20 mouse cellular contexts compared by ENCODE assay signal in genomic region chr5:123890987-123891386, GRCm38 (mm10). TPM values are rescaled to one million over a fixed set of nuclear protein-coding genes. Genes with fewer than 3 reads are reported as not detected.
DNase-seq lines count a peak whose midpoint lies in the region; ATAC-seq lines count a peak whose summit lies in the region.
"Had no signal": no experiment of that assay in that cellular context is flagged by ENCODE, and none has a peak within 500 bp of the region (broad histone marks: within the 10 kb centered on the region; RNA-seq: fewer than 3 reads in every experiment).

No protein-coding gene starts in this region.

- peak; percentile 15 for DNase-seq in lung, postnatal 36 days
- DNase-seq in lung, postnatal 4 days, result no peak
- no peak for DNase-seq in kidney, postnatal 4 days
- no peak for DNase-seq in embryo, embryonic 10.5 days (ENCODE audit: low spot score)
- DNase-seq: adrenal gland, adult 8-10 months; adrenal gland, postnatal 25 days; cerebellum, adult 18-20 months; cerebellum, adult 9-10 months; gastrocnemius, adult 2 months; gastrocnemius, postnatal 14 days; heart, adult 18-20 months had no signal

- peak; percentile 10; the same call in 1 of the 2 replicates for ATAC-seq in granulocyte monocyte progenitor cell, adult 5-6 weeks (replicated peaks; ENCODE audit: poor library complexity, severe bottlenecking)
- peak; percentile 72 for ATAC-seq in monocyte, adult 5-6 weeks (replicated peaks; ENCODE audit: insufficient number of reproducible peaks, low FRiP score, low TSS enrichment, poor library complexity, severe bottlenecking)
- ATAC-seq: activated CD4-positive, CD25-positive, alpha-beta regulatory T cell, adult 4 months; CD4-positive, CD25-positive, alpha-beta regulatory T cell, adult 4 months; forebrain, embryonic 14.5 days; forebrain, postnatal 0 days; hindbrain, postnatal 0 days had no signal

RNA-seq across cellular contexts. Expression of gene Hcar1, which starts 11.2 kb away (rescaled TPM):
- not detected in 2 replicates for total RNA-seq in granulocyte monocyte progenitor cell, adult 5-6 weeks (2014; fragmentation: Nextera tagmentation)
- not detected in 2 replicates for total RNA-seq in granulocyte monocyte progenitor cell, adult 5-6 weeks (2017)
- total RNA-seq in monocyte, adult 5-6 weeks (2017), result not detected in 3 replicates
- total RNA-seq: ES-E14 had no signal

RNA-seq across cellular contexts. Expression of gene Denr, which starts 16.0 kb away (rescaled TPM):
- total RNA-seq in granulocyte monocyte progenitor cell, adult 5-6 weeks (2014; fragmentation: Nextera tagmentation), result 67.5 and 72.9 TPM in 2 replicates
- total RNA-seq in granulocyte monocyte progenitor cell, adult 5-6 weeks (2017), result 76.4 and 100.0 TPM in 2 replicates
- total RNA-seq in monocyte, adult 5-6 weeks (2017), result 29.5 to 40.2 TPM (median 34.4 TPM) in 3 replicates

RNA-seq across cellular contexts. Expression of gene Hcar2, which starts 25.7 kb away (rescaled TPM):
- total RNA-seq in granulocyte monocyte progenitor cell, adult 5-6 weeks (2014; fragmentation: Nextera tagmentation), result not detected in 2 replicates
- 2.7 and 5.4 TPM in 2 replicates for total RNA-seq in granulocyte monocyte progenitor cell, adult 5-6 weeks (2017)
- total RNA-seq in monocyte, adult 5-6 weeks (2017), result 9.9 to 15.4 TPM (median 9.9 TPM) in 3 replicates
- total RNA-seq: ES-E14; forebrain, postnatal 0 days; gastrocnemius, adult 2 months; gastrocnemius, postnatal 14 days; heart, postnatal 4 days; hindbrain, postnatal 0 days had no signal

RNA-seq across cellular contexts. Expression of gene Gm43518, which starts 36.2 kb away (rescaled TPM):
- not detected in 2 replicates for total RNA-seq in granulocyte monocyte progenitor cell, adult 5-6 weeks (2014; fragmentation: Nextera tagmentation)
- not detected in 2 replicates for total RNA-seq in granulocyte monocyte progenitor cell, adult 5-6 weeks (2017)
- not detected in 3 replicates for total RNA-seq in monocyte, adult 5-6 weeks (2017)
- total RNA-seq: ES-E14 had no signal

RNA-seq across cellular contexts. Expression of gene Ccdc62, which starts 39.5 kb away (rescaled TPM):
- total RNA-seq in granulocyte monocyte progenitor cell, adult 5-6 weeks (2014; fragmentation: Nextera tagmentation), result 0.34 and 2.6 TPM in 2 replicates
- 0.10 and 5.3 TPM in 2 replicates for total RNA-seq in granulocyte monocyte progenitor cell, adult 5-6 weeks (2017)
- total RNA-seq in monocyte, adult 5-6 weeks (2017), result 0.97 to 2.9 TPM (median 1.2 TPM) in 3 replicates
